Mouse (Mus musculus) CH12.LX (cell line): ENCODE measurements around the gene Mettl6. TPM values are rescaled to one million over a fixed set of nuclear protein-coding genes. Genes with fewer than 3 reads are reported as not detected.

Experiments
- DNase-seq: peaks from one replicate; pipeline ENCODE4 v3.0.0-alpha.2; 2013; ENCODE audit errors: extremely low read depth
- H3K27ac ChIP-seq: 2 replicates; pipeline ENCODE4 v1.5.1; 2012; ENCODE audit warnings: low read depth, mild to moderate bottlenecking, control low read depth, moderate library complexity; ENCODE audit not compliant: insufficient read depth
- H3K27me3 ChIP-seq: replicated peaks from 2 replicates; pipeline ENCODE3; 2012; ENCODE audit warnings: inconsistent platforms
- H3K36me3 ChIP-seq, 2 experiments: replicated peaks in 1 of 2; 2 replicates each; pipeline versions ENCODE3 to v1.6.1; 2012; ENCODE audit warnings: inconsistent platforms in 1 of 2, low read length in 1 of 2, mild to moderate bottlenecking in 1 of 2, mixed read lengths in 1 of 2, moderate library complexity in 1 of 2; ENCODE audit not compliant: control insufficient read depth in 1 of 2, insufficient read depth in 1 of 2
- H3K4me1 ChIP-seq, 2 experiments: 2 replicates each; pipeline ENCODE4 v1.6.1; 2012; ENCODE audit warnings: inconsistent platforms in 1 of 2, moderate library complexity in 1 of 2; ENCODE audit not compliant: insufficient read depth in 2 of 2, control insufficient read depth in 1 of 2
- H3K4me2 ChIP-seq: 2 replicates; pipeline ENCODE4 v1.6.1; 2012; ENCODE audit warnings: low read depth, mild to moderate bottlenecking, control low read depth; ENCODE audit not compliant: poor library complexity, insufficient read depth, severe bottlenecking
- H3K4me3 ChIP-seq, 3 experiments: fragments of 150-350 bp in 1 of 3; sonication (generic) in 1 of 3; replicated peaks in 1 of 3; 2 replicates each; pipeline versions ENCODE3 to v1.5.1; 2011 to 2012; ENCODE audit warnings: low read depth in 2 of 3, low read length in 2 of 3, mild to moderate bottlenecking in 2 of 3, moderate library complexity in 2 of 3, control low read depth in 1 of 3, improper control_type of control experiment in 1 of 3, inconsistent platforms in 1 of 3, mixed read lengths in 1 of 3; ENCODE audit not compliant: poor library complexity in 1 of 3
- H3K79me2 ChIP-seq: replicated peaks from 2 replicates; pipeline ENCODE4 v1.6.1; 2012; ENCODE audit warnings: mild to moderate bottlenecking, moderate library complexity; ENCODE audit not compliant: control insufficient read depth, poor library complexity, insufficient read depth, severe bottlenecking; ENCODE audit errors: extremely low read depth
- H3K9ac ChIP-seq: 2 replicates; pipeline ENCODE4 v1.6.1; 2012; ENCODE audit warnings: low read depth, mild to moderate bottlenecking, control low read depth, moderate library complexity; ENCODE audit not compliant: insufficient read depth
- H3K9me3 ChIP-seq: replicated peaks from 2 replicates; pipeline ENCODE3; 2012; ENCODE audit warnings: low read length, inconsistent platforms, mixed read lengths
- CHD2 ChIP-seq: IDR thresholded peaks from 2 replicates; pipeline ENCODE4 v1.6.1; 2011; ENCODE audit warnings: low read length, improper control_type of control experiment
- E2F4 ChIP-seq: IDR thresholded peaks from 2 replicates; pipeline ENCODE4 v1.6.1; 2011; ENCODE audit warnings: low read depth, low read length, improper control_type of control experiment; ENCODE audit not compliant: insufficient replicate concordance
- EP300 ChIP-seq: IDR thresholded peaks from 2 replicates; pipeline ENCODE4 v1.6.1; 2011; ENCODE audit warnings: low read length, improper control_type of control experiment
- ETS1 ChIP-seq: conservative IDR thresholded peaks from 2 replicates; pipeline ENCODE4 v1.6.1; 2012; ENCODE audit warnings: low read depth, mild to moderate bottlenecking, inconsistent platforms, low read length, improper control_type of control experiment, moderate library complexity
- JUN ChIP-seq: IDR thresholded peaks from 2 replicates; pipeline ENCODE4 v1.6.1; 2011; ENCODE audit warnings: low read depth, mild to moderate bottlenecking, low read length, improper control_type of control experiment, moderate library complexity; ENCODE audit not compliant: insufficient read depth
- KAT2A ChIP-seq: IDR thresholded peaks from 2 replicates; pipeline ENCODE4 v1.6.1; 2012; ENCODE audit warnings: low read length, improper control_type of control experiment, inconsistent platforms; ENCODE audit not compliant: insufficient replicate concordance
- MAFK ChIP-seq: IDR thresholded peaks from 2 replicates; pipeline ENCODE4 v1.6.1; 2011; ENCODE audit warnings: low read length, improper control_type of control experiment; ENCODE audit not compliant: insufficient replicate concordance
- MAX ChIP-seq: IDR thresholded peaks from 2 replicates; pipeline ENCODE4 v1.6.1; 2011; ENCODE audit warnings: low read length, improper control_type of control experiment
- MAZ ChIP-seq: IDR thresholded peaks from 2 replicates; pipeline ENCODE4 v1.6.1; 2012; ENCODE audit warnings: low read depth, mild to moderate bottlenecking, inconsistent platforms, low read length, improper control_type of control experiment, moderate library complexity
- MYC ChIP-seq: IDR thresholded peaks from 2 replicates; pipeline ENCODE4 v1.6.1; 2011; ENCODE audit warnings: low read depth, mild to moderate bottlenecking, improper control_type of control experiment, low read length
- NRF1 ChIP-seq: IDR thresholded peaks from 2 replicates; pipeline ENCODE4 v1.6.1; 2014; ENCODE audit warnings: low read depth, mild to moderate bottlenecking, inconsistent platforms, low read length, improper control_type of control experiment, moderate library complexity
- PAX5 ChIP-seq: IDR thresholded peaks from 2 replicates; pipeline ENCODE4 v1.6.1; 2012; ENCODE audit warnings: low read length, inconsistent platforms, mixed read lengths
- POLR2AphosphoS2 ChIP-seq: IDR thresholded peaks from 2 replicates; pipeline ENCODE4 v1.6.1; 2011; ENCODE audit warnings: low read depth, low read length, improper control_type of control experiment
- RAD21 ChIP-seq: IDR thresholded peaks from 2 replicates; pipeline ENCODE4 v1.6.1; 2011; ENCODE audit warnings: low read depth, mild to moderate bottlenecking, low read length, improper control_type of control experiment, moderate library complexity
- RCOR1 ChIP-seq: conservative IDR thresholded peaks from 2 replicates; pipeline ENCODE4 v1.6.1; 2012; ENCODE audit warnings: low read depth, mild to moderate bottlenecking, inconsistent platforms, low read length, improper control_type of control experiment
- SMC3 ChIP-seq: IDR thresholded peaks from 2 replicates; pipeline ENCODE4 v1.6.1; 2011; ENCODE audit warnings: low read depth, low read length, improper control_type of control experiment
- TCF12 ChIP-seq: IDR thresholded peaks from 2 replicates; pipeline ENCODE4 v1.6.1; 2014; ENCODE audit warnings: low read depth, mild to moderate bottlenecking, inconsistent platforms, low read length, improper control_type of control experiment
- UBTF ChIP-seq: IDR thresholded peaks from 2 replicates; pipeline ENCODE4 v1.6.1; 2012; ENCODE audit warnings: low read depth, mild to moderate bottlenecking, inconsistent platforms, low read length, improper control_type of control experiment, moderate library complexity
- USF1 ChIP-seq: IDR thresholded peaks from 2 replicates; pipeline ENCODE4 v1.6.1; 2014; ENCODE audit warnings: low read depth, mild to moderate bottlenecking, inconsistent platforms, low read length, improper control_type of control experiment
- USF2 ChIP-seq: conservative IDR thresholded peaks from 2 replicates; pipeline ENCODE4 v1.6.1; 2011; ENCODE audit warnings: low read depth, low read length, improper control_type of control experiment
- ZC3H11A ChIP-seq: IDR thresholded peaks from 2 replicates; pipeline ENCODE4 v1.6.1; 2012; ENCODE audit warnings: low read depth, mild to moderate bottlenecking, inconsistent platforms, low read length, improper control_type of control experiment
- ZKSCAN1 ChIP-seq: IDR thresholded peaks from 2 replicates; pipeline ENCODE4 v1.6.1; 2012; ENCODE audit warnings: low read depth, inconsistent platforms, low read length, improper control_type of control experiment, borderline replicate concordance
- ZMIZ1 ChIP-seq: IDR thresholded peaks from 2 replicates; pipeline ENCODE4 v1.6.1; 2012; ENCODE audit warnings: low read depth, mild to moderate bottlenecking, inconsistent platforms, low read length, improper control_type of control experiment
- ZNF384 ChIP-seq: IDR thresholded peaks from 2 replicates; pipeline ENCODE4 v1.6.1; 2012; ENCODE audit warnings: low read depth, low read length, improper control_type of control experiment, inconsistent platforms
- dilution Hi-C: fragments of 300-500 bp; cut with MboI; formaldehyde crosslinking; loops from 2 replicates; pipeline ENCODE4 v1.14.3; 2020; ENCODE audit warnings: low sequenced_read_pairs; ENCODE audit not compliant: extremely low pct_unique_long_range_greater_than_20kb, extremely low pct_ligation_motif_present
- in situ Hi-C: fragments of 300-500 bp; cut with MboI; formaldehyde crosslinking; loops from 3 replicates; pipeline ENCODE4 v1.14.3; 2019; ENCODE audit warnings: low sequenced_read_pairs, low pct_ligation_motif_present, low pct_unique_long_range_greater_than_20kb, mixed read lengths
- polyA plus RNA-seq: library from polyadenylated mRNA; unstranded; fragments of >175 nt; gene quantifications from 2 replicates; pipeline ENCODE4 v1.2.1, GENCODE M21; 2012; ENCODE audit warnings: low read depth; ENCODE audit not compliant: insufficient read length
- total RNA-seq, 2 experiments: library from RNA; depleted of rRNA; stranded (reverse); fragments of 300-350 nt in 1 of 2; fragments of >200 nt in 1 of 2; gene quantifications; 2 replicates each; pipeline ENCODE4 v1.2.3; 2012 to 2014

The Mettl6 gene
- total and polyA plus RNA-seq, 3 experiments = 38.2 to 122 (median 69.8) TPM

DNA sequence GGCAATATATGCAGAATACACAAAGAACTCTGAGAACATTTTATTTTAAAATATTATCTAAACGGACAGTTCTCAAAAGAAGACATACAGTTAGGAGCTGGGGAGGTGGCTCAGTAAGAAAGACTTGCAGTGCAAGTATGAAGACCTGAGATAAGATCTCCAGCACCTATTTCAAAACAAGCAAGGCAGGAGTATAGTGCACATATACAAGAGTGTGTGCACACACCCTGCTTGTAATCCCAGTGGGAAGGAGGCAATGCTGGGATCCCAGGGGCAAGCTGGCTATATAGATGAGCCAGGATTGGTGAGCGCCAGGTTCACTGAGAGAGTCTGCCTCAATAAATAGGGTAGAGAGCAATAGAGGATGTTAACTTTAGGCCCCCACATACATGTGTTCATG is 21.1 kb upstream of the Mettl6 start:
- in situ Hi-C loops (loop anchor here (10.0 kb wide), 1 partner anchor 269 kb away; no protein-coding TSS in a partner anchor), dilution Hi-C loops (no loop called here)
- no peak for DNase-seq

DNA sequence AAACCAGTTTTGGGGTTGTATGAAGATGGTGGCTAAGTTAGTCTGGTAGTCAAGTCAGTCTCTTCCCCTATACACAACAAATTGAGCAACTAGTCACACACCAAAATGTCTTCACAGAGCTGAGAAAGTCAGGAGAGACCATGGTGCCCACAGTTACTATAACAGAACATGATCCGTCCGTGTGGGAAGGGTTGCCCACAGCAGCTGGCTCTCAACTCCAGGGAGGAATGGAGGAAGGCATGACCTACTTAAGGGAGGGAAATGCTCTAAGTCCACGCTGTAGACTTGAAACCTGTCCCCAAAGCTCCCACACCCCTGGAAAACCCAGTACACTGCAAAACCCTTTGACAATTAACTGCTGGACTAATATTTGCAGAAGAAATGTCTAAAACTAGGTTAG is 15.5 kb upstream of the Mettl6 start:
- Histone ChIP-seq H3K4me1 (no peaks in the 10 kb centered on the region), H3K79me2 (no peaks in the 10 kb centered on the region), H3K4me2 (no peak overlapping the region), H3K36me3 (peaks cover 39 to 55% of the 10 kb centered on the region in 2 experiments), H3K27me3 (no peaks in the 10 kb centered on the region), H3K4me3 (no peak overlapping the region), H3K27ac (no peak overlapping the region), H3K9ac (no peak overlapping the region), H3K9me3 (no peaks in the 10 kb centered on the region)
- TF ChIP-seq POLR2AphosphoS2 (no peak), MAX (no peak), RCOR1 (no peak), UBTF (no peak), ZMIZ1 (no peak), ZNF384 (no peak), NRF1 (no peak), KAT2A (no peak), MAZ (no peak), USF2 (no peak), ZC3H11A (no peak), JUN (no peak), ZKSCAN1 (no peak), E2F4 (no peak), EP300 (no peak), TCF12 (no peak), SMC3 (no peak), USF1 (no peak), MYC (no peak)
- in situ Hi-C loops (loop anchor here (10.0 kb wide), 1 partner anchor 274 kb away; no protein-coding TSS in a partner anchor), dilution Hi-C loops (no loop called here)
- DNase-seq = no peak

More for the DNA sequence above, 21.1 kb upstream of the Mettl6 start:
- H3K4me3 ChIP-seq = no peak overlapping the region
- no peak overlapping the region for H3K4me2 ChIP-seq
- no peak overlapping the region for H3K27ac ChIP-seq
- no peak overlapping the region for H3K9ac ChIP-seq
- TF ChIP-seq E2F4 = no peak
- no peak for TF ChIP-seq RAD21
- no peak for TF ChIP-seq ZC3H11A
- TF ChIP-seq PAX5 = no peak
- TF ChIP-seq ETS1 = no peak
- no peak for TF ChIP-seq MAFK
- no peak for TF ChIP-seq NRF1
- TF ChIP-seq USF1 = no peak
- TF ChIP-seq CHD2 = no peak
- TF ChIP-seq TCF12 = no peak
- H3K36me3 ChIP-seq = peaks cover 0 to 4% of the 10 kb centered on the region in 2 experiments
- no peaks in the 10 kb centered on the region for H3K27me3 ChIP-seq
- peaks cover 0 to 9% of the 10 kb centered on the region in 2 experiments; a peak in 1 of 4 replicates for H3K4me1 ChIP-seq
- no peaks in the 10 kb centered on the region for H3K9me3 ChIP-seq
- no peaks in the 10 kb centered on the region for H3K79me2 ChIP-seq
